Mouse (Mus musculus): ENCODE data around the gene Gm21936.
"Not testable (repeated sequence)": the region's sequence is repeated elsewhere in the genome, so short reads cannot be mapped to it uniquely, and the experiment has no call there.

Gm21936 gene

GRCm38 (mm10) chr12:87795212-87795611, at the start of gene Gm21936:
Gene Gm21936, plus strand, starts transcription at chr12:87795512.
- not testable (repeated sequence) for DNase-seq (ENCODE audit: low spot score)

GRCm38 (mm10) chr12:87775655-87776054, 19.7 kb upstream of the Gm21936 start, which contains the start of gene Gm21319:
Gene Gm21319, minus strand, starts transcription at chr12:87775755.
- not testable (repeated sequence) for DNase-seq (ENCODE audit: low spot score)

- DNase-seq (ENCODE audit: low spot score): not testable (repeated sequence)
Observed at GRCm38 (mm10) chr12:87797971-87798370, 2.7 kb downstream of the Gm21936 start.

GRCm38 (mm10) chr12:87816277-87816676, 21.0 kb downstream of the Gm21936 start, which contains the start of gene BB287469:
Gene BB287469, plus strand, starts transcription at chr12:87816577.
- not testable (repeated sequence) for DNase-seq (ENCODE audit: low spot score)

- not testable (repeated sequence) for DNase-seq (ENCODE audit: low spot score)
Observed at GRCm38 (mm10) chr12:87842239-87842638, 46.9 kb downstream of the Gm21936 start, which contains the start of gene Gm2001. Gene Gm2001, minus strand, starts transcription at chr12:87842339.
